Mouse (Mus musculus): ENCODE measurements around the gene Mansc1.
"Not testable (repeated sequence)": the region's sequence is repeated elsewhere in the genome, so short reads cannot be mapped to it uniquely, and the experiment has no call there.

GRCm38 (mm10) chr6:134679330-134679729 is 47.0 kb upstream of the Mansc1 start:
- TF ChIP-seq CTCF (IDR thresholded peaks at IDR 0.05; ENCODE audit: control insufficient read depth, insufficient read depth, insufficient replicate concordance, low read depth, low read length); POLR2A (IDR thresholded peaks at IDR 0.05; ENCODE audit: control insufficient read depth, low read depth, low read length): not testable (repeated sequence)

Data from testis, adult 2 months (tissue).